Mouse (Mus musculus) kidney, postnatal 0 days (tissue): ENCODE measurements around the gene Misp. TPM values are rescaled to one million over a fixed set of nuclear protein-coding genes. Genes with fewer than 3 reads are reported as not detected.

Experiments used
- ATAC-seq: fragments of 200-750 bp; cut with Nextera tagmentation; replicated peaks from 2 replicates; pipeline ENCODE4 v1.8.0; 2017; ENCODE audit warnings: low read depth, moderate number of reproducible peaks, moderate TSS enrichment, moderate library complexity; ENCODE audit not compliant: low FRiP score
- DNase-seq: peaks from one replicate; pipeline ENCODE4 v3.0.0-alpha.2; 2016; ENCODE audit warnings: low spot score
- H3K27ac ChIP-seq: fragments of 300-500 bp; sonication (generic); 2 replicates; pipeline ENCODE4 v1.5.1; 2014; ENCODE audit warnings: mild to moderate bottlenecking
- H3K27me3 ChIP-seq: fragments of 300-500 bp; sonication (generic); 2 replicates; pipeline ENCODE4 v1.6.1; 2014; ENCODE audit warnings: low read length, mixed read lengths; ENCODE audit not compliant: insufficient read depth
- H3K36me3 ChIP-seq: fragments of 300-500 bp; sonication (generic); 2 replicates; pipeline ENCODE4 v1.6.1; 2014; ENCODE audit warnings: low read length, mixed read lengths; ENCODE audit not compliant: insufficient read depth
- H3K4me1 ChIP-seq: fragments of 300-500 bp; sonication (generic); replicated peaks from 2 replicates; pipeline ENCODE4 v1.6.1; 2014; ENCODE audit warnings: antibody characterized with exemption, low read length, mixed read lengths; ENCODE audit not compliant: insufficient read depth
- H3K4me2 ChIP-seq: fragments of 300-500 bp; sonication (generic); 2 replicates; pipeline ENCODE4 v1.6.1; 2014; ENCODE audit warnings: mild to moderate bottlenecking, low read length, moderate library complexity, mixed read lengths
- H3K4me3 ChIP-seq: fragments of 300-500 bp; sonication (generic); replicated peaks from 2 replicates; pipeline ENCODE4 v1.5.1; 2014; ENCODE audit warnings: low read depth, low read length
- H3K9ac ChIP-seq: fragments of 300-500 bp; sonication (generic); 2 replicates; pipeline ENCODE4 v1.6.1; 2014; ENCODE audit warnings: low read depth, low read length
- H3K9me3 ChIP-seq: fragments of 300-500 bp; sonication (generic); replicated peaks from 2 replicates; pipeline ENCODE4 v1.6.1; 2016; ENCODE audit warnings: low read length, inconsistent platforms, mixed read lengths
- CTCF ChIP-seq: IDR thresholded peaks from 2 replicates; pipeline ENCODE4 v1.5.1; 2016; ENCODE audit warnings: antibody characterized with exemption, low read depth, mild to moderate bottlenecking, moderate library complexity
- WGBS: fragments of 180-500 bp; shearing (Covaris S2); extraction: QIAGEN DNeasy Blood & Tissue Kit; methylation state at CpG from one replicate; pipeline ENCODE4 v1.1.7; 2014; 5-methylcytosine and 5-hydroxymethylcytosine counted together
- polyA plus RNA-seq: library from polyadenylated mRNA; unstranded; fragments of >200 nt; fragmentation: Nextera tagmentation; extraction: Ambion mirVana; gene quantifications from 2 replicates; pipeline ENCODE4 v1.2.1, GENCODE M21; 2015

The Misp gene
- polyA plus RNA-seq, 1 experiment from 2014 or later = 24.8 TPM

DNA sequence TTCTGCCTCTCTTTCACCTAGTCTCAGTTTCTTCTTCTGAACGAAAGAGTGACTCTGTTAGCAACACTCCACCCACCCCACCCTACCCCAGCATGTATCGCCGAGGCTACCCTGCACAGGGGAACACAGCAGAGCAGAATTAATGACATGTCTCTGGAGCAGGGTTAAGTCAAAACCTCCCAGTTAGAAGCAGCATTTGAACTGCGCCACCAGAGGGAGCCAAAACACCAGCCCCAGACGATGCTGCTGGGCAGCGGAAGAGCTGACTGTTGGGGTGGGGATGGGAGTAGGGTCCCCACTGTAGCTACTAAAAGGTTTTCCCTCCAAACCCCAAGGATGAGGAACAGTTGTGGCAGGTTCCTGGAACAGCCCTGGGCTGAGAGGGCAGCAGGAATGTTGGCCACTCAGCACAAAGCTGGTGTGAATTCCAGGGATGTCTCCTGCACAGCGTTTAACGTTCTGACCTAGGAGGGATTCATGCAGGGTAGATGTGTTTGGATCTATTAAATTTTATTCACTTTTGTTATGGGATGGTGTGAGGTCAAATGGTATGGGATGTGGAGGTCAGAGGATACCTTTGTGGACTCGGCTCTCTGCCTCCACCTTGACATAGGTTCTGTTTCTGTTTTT is 14.1 kb downstream of the Misp start:
- WGBS = 17% methylated on average over 9 of the region's 9 CpGs
- no peaks in the 10 kb centered on the region for H3K36me3 ChIP-seq
- no peaks in the 10 kb centered on the region for H3K27me3 ChIP-seq
- H3K4me3 ChIP-seq = no peak overlapping the region
- no peak overlapping the region for H3K9ac ChIP-seq
- DNase-seq = peak; percentile 92
- H3K4me2 ChIP-seq = no peak overlapping the region
- peak; percentile 98 for TF ChIP-seq CTCF
- H3K27ac ChIP-seq = no peak overlapping the region
- ATAC-seq = peak; percentile 70
- H3K4me1 ChIP-seq = no peaks in the 10 kb centered on the region
- no peaks in the 10 kb centered on the region for H3K9me3 ChIP-seq

DNA sequence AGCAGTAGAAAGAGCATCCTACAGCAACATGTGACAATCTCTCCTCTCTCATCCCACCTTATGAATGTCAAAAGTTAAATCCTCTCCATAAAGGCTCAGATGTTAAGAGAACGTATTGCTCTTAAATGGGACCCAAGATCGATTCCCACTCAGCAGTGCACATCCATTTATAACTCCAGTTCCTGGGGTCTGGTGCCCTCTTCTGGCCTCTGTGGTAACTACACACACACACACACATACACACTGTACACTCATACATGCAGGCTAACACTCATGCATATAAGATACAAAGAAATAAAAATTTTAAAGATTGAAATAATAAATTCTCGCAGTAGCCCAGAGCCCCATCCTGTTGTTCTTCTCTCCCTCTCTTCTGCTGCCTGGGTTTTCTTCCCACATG is 16.1 kb downstream of the Misp start:
- no peak for DNase-seq
- no peaks in the 10 kb centered on the region for H3K36me3 ChIP-seq
- H3K27ac ChIP-seq = no peak overlapping the region
- no peaks in the 10 kb centered on the region for H3K9me3 ChIP-seq
- TF ChIP-seq CTCF = peak; percentile 56
- H3K4me2 ChIP-seq = no peak overlapping the region
- H3K4me3 ChIP-seq = no peak overlapping the region
- no peaks in the 10 kb centered on the region for H3K27me3 ChIP-seq
- no peak for ATAC-seq
- H3K4me1 ChIP-seq = peaks cover 6% of the 10 kb centered on the region; the same call in 1 of the 2 replicates
- WGBS = 99% methylated on average over 3 of the region's 3 CpGs
- H3K9ac ChIP-seq = no peak overlapping the region

DNA sequence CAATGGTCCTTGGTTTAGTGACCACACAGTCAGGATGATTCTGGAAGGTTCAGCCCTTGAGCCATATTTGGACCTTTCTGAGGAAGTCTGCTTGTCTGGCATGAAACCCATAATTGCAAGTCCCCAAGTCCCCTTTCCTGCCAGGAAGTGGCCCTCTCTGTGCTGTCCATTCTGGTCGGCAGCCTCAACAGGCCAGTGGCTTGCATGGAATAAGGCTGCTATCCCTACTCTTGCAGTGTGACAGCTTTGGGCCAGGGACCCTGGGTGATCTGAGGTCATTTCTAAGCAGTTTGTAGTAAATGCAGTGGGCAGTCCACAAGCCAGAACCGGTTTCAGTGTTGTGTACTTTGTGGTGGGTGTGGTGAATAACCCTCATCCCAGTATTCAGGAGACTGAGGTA is 17.4 kb downstream of the Misp start:
- Histone ChIP-seq H3K9ac (no peak overlapping the region), H3K27me3 (no peaks in the 10 kb centered on the region), H3K36me3 (no peaks in the 10 kb centered on the region), H3K4me1 (peaks cover 17% of the 10 kb centered on the region), H3K9me3 (no peaks in the 10 kb centered on the region), H3K27ac (no peak overlapping the region), H3K4me3 (no peak overlapping the region), H3K4me2 (no peak overlapping the region)
- TF ChIP-seq CTCF = no peak
- WGBS = 60% methylated on average over 2 of the region's 2 CpGs
- ATAC-seq (no peak), DNase-seq (no peak)

DNA sequence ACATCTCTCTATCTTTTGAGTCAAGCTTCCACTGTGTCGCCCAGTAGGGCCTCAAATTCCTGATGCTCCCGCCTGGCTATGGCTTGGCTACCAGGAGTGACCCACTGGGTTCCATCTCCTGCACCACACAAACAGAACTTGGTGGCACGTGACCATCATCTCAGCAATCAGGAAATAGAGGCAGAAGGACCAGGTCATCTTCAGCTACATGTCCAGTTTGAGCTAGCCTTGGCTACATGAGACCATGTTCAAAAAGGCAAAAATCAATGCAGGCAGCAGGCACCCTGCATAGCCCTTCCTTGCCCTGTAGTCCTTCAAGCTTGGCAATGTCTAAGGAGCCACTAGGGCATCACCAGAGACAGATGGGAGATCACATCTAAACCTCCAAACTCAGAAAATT is 19.3 kb downstream of the Misp start:
- DNase-seq = no peak
- H3K4me2 ChIP-seq = peak overlapping the region; percentile 56; the same call in 1 of the 2 replicates
- 94% methylated on average over 3 of the region's 3 CpGs for WGBS
- H3K4me1 ChIP-seq = peaks cover 26% of the 10 kb centered on the region
- H3K4me3 ChIP-seq = no peak overlapping the region
- no peak for TF ChIP-seq CTCF
- H3K27me3 ChIP-seq = no peaks in the 10 kb centered on the region
- no peaks in the 10 kb centered on the region for H3K36me3 ChIP-seq
- H3K9me3 ChIP-seq = no peaks in the 10 kb centered on the region
- H3K9ac ChIP-seq = no peak overlapping the region
- ATAC-seq = no peak
- H3K27ac ChIP-seq = peak overlapping the region; percentile 93

DNA sequence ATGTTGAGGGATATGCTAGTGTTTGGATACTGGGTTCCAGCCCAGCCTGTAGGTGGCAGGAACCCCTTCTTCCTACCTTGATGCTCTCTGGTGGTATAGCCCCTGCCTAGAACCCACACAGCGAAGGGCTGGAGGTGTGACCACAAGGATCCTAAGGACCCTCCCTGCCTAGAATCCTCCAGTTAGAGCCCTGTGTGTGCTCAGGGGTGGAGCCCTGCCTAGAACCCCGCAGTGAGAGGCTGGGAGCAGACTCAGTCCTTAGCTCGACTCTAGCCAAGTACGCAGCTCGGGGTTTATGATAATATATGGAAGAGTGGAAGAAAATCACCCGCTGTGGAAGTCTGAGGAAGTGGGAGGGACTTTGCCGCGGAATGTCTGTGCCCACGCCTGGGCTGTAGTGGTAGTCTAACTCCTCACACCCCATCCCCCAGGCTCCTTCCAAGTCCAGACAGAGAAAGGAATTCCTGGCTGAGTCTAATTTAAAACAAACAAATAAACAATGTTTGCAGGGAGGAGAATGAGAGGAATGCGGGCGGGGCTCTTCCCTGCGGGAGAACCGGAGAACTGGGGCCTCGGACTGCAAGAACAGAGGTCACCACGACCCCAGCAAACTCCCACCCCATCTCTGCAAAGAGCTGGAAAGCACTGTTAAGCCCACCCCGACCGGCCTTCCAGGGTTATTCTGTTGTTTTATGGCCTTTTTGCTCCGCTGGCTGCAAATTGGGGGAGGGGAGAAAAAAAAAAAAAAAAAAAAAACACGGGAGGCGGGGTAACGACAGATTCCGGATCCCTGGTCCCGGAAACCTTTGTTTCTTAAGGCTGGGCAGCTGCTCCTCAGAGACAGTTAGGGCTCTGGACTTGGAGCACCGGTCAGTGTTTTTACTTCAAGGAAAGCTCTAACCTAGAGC is 20.1 kb downstream of the Misp start:
- under 1% methylated on average over 24 of the region's 24 CpGs for WGBS
- peak overlapping the region; percentile 39; the same call in 1 of the 2 replicates for H3K9ac ChIP-seq
- ATAC-seq (peak; percentile 87), DNase-seq (peak; percentile 99)
- peak overlapping the region; percentile 93 for H3K27ac ChIP-seq
- peak overlapping the region; percentile 56 for H3K4me2 ChIP-seq
- no peaks in the 10 kb centered on the region for H3K9me3 ChIP-seq
- peak overlapping the region; percentile 29 for H3K4me3 ChIP-seq
- TF ChIP-seq CTCF = no peak; the same call in 1 of the 2 replicates
- peaks cover 26% of the 10 kb centered on the region for H3K4me1 ChIP-seq
- H3K27me3 ChIP-seq = no peaks in the 10 kb centered on the region
- H3K36me3 ChIP-seq = no peaks in the 10 kb centered on the region

DNA sequence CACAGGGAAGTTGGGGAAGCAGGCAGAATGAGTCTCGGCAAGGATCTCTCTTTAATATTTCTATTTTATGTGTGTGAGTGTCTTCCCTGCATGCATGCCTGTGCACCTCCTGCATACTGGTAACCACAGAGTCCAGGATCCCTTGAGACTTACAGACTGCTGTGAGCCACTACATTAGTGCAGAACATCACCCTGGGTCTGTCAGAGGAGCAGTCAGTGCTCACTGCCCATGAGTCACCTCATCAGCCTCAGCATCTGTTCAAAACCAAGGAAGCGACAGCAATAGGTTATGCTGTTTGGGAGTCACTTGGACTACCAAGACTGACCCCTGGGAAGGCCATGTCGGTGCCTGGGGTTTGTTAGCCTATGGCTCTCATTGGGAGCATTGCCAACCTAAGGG is 21.5 kb downstream of the Misp start:
- Histone ChIP-seq H3K36me3 (no peaks in the 10 kb centered on the region), H3K9ac (no peak overlapping the region), H3K27me3 (no peaks in the 10 kb centered on the region), H3K4me1 (peaks cover 26% of the 10 kb centered on the region), H3K27ac (0 out of 2 replicates have a peak overlapping the region, but pooled peaks have one; percentile 31), H3K4me2 (no peak overlapping the region), H3K4me3 (no peak overlapping the region), H3K9me3 (no peaks in the 10 kb centered on the region)
- ATAC-seq = no peak
- no peak for TF ChIP-seq CTCF
- 56% methylated on average over 3 of the region's 3 CpGs for WGBS
- DNase-seq = no peak
